Mouse (Mus musculus): ENCODE results near the gene Tfpi. TPM values are rescaled to one million over a fixed set of nuclear protein-coding genes. Genes with fewer than 3 reads are reported as not detected.
"Not testable (repeated sequence)": the region's sequence is repeated elsewhere in the genome, so short reads cannot be mapped to it uniquely, and the experiment has no call there.

Gene Tfpi
- total RNA-seq, 2 experiments from 2014 or later, result 2.3 to 6.9 TPM

DNA sequence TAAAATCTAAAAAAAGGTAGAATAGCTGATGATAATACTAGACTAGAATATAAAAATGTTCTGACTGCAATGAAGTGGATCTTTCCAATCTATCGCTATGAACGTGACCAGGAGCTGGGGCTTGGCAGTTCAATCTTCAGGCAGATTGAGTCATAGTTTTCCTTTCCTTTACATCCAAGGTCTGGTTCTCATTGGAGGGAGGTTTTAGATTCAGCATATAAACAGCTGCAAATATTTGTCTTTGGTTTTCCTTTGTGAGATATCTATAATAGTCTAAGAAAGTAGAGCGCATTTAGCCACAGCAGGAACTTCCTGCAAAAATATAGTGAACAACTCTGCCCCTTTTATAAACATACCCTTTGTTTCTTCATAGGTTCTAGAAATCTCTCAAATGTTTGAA, 73.9 kb downstream of the Tfpi start:
- ATAC-seq (replicated peaks; ENCODE audit: low FRiP score, poor library complexity, severe bottlenecking), result no peak

DNA sequence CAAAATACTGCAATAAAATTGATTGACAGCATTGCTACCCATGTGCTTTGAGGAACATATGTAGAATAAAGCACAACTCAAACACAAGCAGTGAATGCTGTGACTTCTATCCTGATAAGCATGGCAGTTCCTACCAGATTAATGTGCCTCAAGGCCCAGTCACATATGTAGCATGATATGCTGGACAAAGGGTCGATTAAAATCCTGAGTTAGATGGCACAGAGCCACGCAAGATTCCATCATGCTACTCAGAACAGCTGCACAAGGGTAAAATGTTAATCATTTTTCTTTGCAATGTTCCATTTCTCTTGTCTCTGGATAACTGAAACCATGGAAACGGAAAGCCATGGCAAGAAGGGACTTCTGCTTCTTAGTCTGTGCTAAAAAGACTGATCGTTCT, 80.0 kb downstream of the Tfpi start:
- ATAC-seq (replicated peaks; ENCODE audit: low FRiP score, poor library complexity, severe bottlenecking), result no peak

DNA sequence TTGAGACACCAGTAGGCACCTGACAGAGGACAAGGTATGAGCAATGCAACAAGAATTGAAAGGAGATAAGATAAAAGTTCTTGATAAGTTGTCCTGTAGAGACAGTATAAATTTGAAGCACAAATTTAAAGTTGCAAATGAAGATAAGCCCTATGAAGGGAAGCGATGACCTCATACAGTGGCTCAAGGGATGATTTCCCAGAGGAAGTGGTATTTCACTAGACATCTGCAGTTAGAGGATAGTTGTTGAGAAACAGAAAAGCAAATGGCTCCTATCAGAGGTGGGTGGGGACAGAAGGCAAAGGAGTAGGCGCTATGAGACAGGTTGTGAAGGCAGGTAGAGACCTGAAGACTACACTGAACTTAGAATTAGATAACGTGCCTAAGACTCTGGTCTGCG, 83.3 kb downstream of the Tfpi start:
- ATAC-seq (replicated peaks; ENCODE audit: low FRiP score, poor library complexity, severe bottlenecking), result no peak

DNA sequence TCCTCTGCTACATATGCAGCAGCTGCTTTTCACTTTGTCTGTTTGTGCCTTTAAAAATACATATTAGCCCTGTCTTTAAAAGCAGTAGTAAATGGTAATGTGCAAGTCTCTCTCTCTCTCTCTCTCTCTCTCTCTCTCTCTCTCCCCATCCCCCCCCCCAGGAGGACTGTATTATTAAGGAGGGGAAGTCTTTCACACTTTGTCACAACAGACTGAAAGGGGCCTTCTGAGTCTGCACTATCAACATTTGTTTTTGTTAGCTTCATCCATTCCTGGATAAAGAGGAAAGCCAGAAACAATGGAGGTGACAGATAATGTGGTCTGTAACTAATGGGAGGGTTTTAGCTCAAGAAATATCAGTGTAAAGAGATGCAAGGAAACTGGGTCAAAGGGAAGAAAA, 87.5 kb downstream of the Tfpi start:
- ATAC-seq (replicated peaks; ENCODE audit: low FRiP score, poor library complexity, severe bottlenecking), result no peak

DNA sequence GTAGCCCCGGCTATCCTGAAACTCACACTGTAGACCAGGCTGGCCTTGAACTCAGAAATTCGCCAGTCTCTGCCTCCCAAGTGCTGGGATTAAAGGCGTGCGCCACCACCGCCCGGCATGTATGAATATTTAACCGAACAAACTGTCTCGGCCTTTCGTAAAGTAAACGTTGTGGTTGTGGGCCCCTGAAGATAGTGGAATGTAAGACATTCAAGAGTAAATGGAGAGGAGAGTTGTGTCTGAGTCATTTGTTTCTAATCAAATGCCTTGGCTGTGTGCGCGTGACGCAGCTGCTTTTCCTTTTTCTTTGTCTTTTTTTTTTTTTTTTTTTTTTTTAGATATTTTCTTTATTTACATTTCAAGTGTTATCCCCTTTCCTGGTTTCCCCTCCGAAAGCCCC, 88.0 kb downstream of the Tfpi start:
- not testable (repeated sequence) for ATAC-seq (replicated peaks; ENCODE audit: low FRiP score, poor library complexity, severe bottlenecking)

DNA sequence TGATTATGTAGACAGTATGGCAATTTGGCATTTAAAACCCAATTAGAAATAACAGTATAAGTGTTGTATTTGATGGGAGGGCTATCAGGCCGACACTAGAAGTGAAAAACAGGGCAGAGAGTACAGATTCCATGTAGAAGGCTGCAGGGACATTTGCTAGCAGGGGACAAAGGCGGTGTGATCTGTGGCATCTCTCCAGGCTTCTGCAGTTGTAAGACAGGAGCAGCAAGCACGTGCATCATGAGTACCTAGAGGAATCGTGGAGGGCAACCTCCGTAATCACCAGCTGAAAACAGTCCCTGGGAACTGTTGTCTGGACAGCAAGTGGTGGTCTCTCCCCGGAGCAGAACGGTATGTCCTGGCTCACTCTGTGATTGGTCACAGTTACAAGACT, 88.6 kb downstream of the Tfpi start:
- no peak for ATAC-seq (replicated peaks; ENCODE audit: low FRiP score, poor library complexity, severe bottlenecking)

DNA sequence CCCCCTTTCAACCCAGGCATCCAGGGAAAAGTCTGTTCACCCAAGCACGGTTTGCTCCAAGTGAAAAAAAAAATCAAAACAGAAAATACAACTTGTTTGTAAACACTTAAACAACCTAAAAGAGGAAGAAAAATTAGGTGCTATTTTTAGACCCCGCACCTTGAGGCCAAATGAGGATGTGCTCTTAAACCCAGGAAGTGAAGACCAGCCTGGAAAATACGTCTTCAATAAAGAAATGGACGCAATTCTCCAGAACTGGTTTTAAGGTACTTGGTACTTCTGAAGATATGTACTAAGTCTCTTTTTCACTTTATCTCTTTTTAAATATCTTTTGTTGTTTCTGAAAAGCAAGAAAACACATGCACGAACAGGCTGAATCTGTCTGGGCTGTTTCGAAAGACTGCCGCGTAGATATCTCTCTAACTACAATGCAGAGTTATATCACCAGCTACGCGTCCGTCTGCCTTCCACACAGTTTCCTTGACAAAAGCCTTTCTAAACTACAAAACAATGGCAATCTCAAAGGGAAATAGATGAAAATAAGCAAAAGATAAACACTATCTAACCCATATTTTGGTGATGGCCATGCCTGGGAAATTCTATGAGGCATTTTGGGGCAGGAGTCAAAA, 89.1 kb downstream of the Tfpi start:
- no peak for ATAC-seq (replicated peaks; ENCODE audit: low FRiP score, poor library complexity, severe bottlenecking)

DNA sequence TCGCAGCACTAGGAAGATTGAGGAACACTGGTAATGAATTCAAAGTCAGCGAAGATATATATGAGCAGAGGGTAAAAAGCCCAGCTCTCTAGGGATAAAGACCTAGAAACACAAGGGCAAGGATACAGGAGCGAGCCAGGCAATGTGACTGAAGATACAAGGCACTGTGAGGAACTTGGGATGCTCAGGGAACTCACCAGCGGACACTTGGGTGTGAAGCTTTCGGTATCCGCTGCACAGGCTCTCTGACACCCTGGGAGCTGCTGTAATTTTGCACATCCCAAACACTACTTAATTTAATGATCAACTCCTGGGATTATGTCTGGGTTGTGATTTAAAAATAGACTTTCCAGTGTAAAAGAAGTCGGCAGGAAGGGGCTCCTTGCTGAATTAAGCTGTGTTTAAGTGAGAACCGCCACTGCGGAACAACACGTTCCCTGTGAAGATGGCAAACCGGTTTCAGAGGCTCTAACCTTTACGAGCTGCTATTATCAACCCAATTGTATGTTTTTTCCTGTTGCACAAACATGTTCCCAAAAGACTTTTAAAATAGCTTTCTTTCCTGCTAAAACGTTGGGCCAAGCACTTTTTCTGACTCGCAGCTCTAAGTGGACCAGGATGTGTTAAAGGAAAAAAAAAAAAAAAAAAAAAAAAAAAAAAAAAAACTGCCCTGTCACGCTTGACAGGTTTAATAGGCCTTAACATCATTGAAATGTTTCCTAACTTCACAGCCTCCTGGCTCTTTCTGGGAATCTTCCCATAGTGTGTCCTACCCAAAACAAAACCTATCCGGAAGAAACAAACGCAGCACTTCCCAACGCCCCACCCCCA, 89.8 kb downstream of the Tfpi start:
- no peak for ATAC-seq (replicated peaks; ENCODE audit: low FRiP score, poor library complexity, severe bottlenecking)

DNA sequence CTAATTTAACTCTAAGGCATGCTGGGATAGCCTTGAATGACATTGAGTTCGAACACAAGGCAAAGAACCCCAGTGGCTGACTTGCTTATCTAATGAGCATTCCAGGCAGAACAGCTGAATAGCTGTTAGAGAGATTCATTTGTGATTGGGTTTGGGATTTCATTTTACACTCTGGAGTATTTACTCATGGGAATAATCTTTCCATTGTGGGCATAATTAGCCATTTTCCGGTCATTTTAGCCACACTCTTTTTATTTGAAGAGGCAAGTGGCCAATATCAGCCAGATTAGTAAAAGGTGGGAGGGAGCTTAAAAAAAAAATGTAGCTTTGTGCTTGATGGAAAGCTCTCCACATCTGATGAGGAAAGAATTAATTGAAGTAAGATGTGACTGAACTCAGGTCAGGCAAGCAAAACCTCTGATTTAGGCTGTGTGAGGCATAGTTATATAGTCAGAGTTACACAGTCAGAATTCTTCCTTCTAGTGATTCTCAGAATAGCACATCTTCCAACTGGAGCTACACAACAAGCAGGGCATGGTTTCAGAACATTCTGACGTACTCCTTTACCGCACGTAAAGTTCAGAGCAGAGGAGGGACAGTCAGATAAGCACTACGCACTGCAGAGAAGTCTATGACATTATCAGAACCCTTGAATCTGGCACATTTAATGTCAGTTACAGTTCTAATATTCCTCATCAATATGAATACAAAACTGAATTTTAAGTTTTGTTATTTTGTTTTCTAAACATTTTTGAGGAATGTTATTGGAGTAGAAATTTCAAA, 91.5 kb downstream of the Tfpi start:
- ATAC-seq (replicated peaks; ENCODE audit: low FRiP score, poor library complexity, severe bottlenecking), result no peak

DNA sequence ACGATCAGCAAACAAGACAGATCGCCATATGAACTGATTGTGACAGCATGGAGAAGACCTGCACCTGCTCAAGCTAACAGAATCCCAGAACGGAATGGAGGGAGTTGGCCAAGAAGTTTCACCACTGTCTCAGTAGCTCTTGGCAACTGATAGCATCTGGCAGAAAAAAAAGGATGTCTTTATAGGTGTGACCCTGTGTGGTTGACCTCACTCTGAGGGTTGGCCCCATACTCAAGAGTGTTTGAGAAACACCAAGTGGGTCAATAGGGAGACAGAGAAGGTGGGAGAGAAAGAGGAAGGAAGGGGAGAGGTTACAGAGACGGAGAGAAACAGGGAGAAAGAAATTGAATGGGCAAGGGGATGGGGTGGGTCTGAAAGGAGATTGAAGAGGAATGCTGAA, 92.7 kb downstream of the Tfpi start:
- no peak for ATAC-seq (replicated peaks; ENCODE audit: low FRiP score, poor library complexity, severe bottlenecking)

Other genes with a start within 250 kb of the Tfpi start
- 10.7 and 16.7 TPM in 2 replicates for gene Calcrl, start 51.4 kb downstream of the Tfpi start, total RNA-seq (2015; ENCODE audit: low replicate concordance)
- gene Calcrl, start 51.4 kb downstream of the Tfpi start, total RNA-seq (2017; ENCODE audit: low replicate concordance), result 21.0 and 32.3 TPM in 2 replicates
- gene Ctnnd1, start 174.0 kb upstream of the Tfpi start, total RNA-seq (2015; ENCODE audit: low replicate concordance), result 8.8 and 10.0 TPM in 2 replicates
- gene Ctnnd1, start 174.0 kb upstream of the Tfpi start, total RNA-seq (2017; ENCODE audit: low replicate concordance), result 6.2 and 9.5 TPM in 2 replicates
- not detected in 2 replicates for gene Btbd18, start 182.3 kb upstream of the Tfpi start, total RNA-seq (2015; ENCODE audit: low replicate concordance)
- not detected in 2 replicates for gene Btbd18, start 182.3 kb upstream of the Tfpi start, total RNA-seq (2017; ENCODE audit: low replicate concordance)
- gene Selenoh, start 194.0 kb upstream of the Tfpi start, total RNA-seq (2015; ENCODE audit: low replicate concordance), result 42.3 and 58.3 TPM in 2 replicates
- 23.3 and 23.4 TPM in 2 replicates for gene Selenoh, start 194.0 kb upstream of the Tfpi start, total RNA-seq (2017; ENCODE audit: low replicate concordance)
- not detected in 2 replicates for gene Gm28635, start 201.3 kb upstream of the Tfpi start, total RNA-seq (2015; ENCODE audit: low replicate concordance)
- 1.8 TPM in 1 of 2 replicates, not detected in the other for gene Gm28635, start 201.3 kb upstream of the Tfpi start, total RNA-seq (2017; ENCODE audit: low replicate concordance)
- gene Med19, start 201.6 kb upstream of the Tfpi start, total RNA-seq (2015; ENCODE audit: low replicate concordance), result 14.0 and 24.7 TPM in 2 replicates
- 12.0 and 18.8 TPM in 2 replicates for gene Med19, start 201.6 kb upstream of the Tfpi start, total RNA-seq (2017; ENCODE audit: low replicate concordance)
- 17.8 and 29.0 TPM in 2 replicates for gene Tmx2, start 202.4 kb upstream of the Tfpi start, total RNA-seq (2015; ENCODE audit: low replicate concordance)
- 18.9 and 19.5 TPM in 2 replicates for gene Tmx2, start 202.4 kb upstream of the Tfpi start, total RNA-seq (2017; ENCODE audit: low replicate concordance)
- 28.4 and 29.2 TPM in 2 replicates for gene Zdhhc5, start 238.4 kb upstream of the Tfpi start, total RNA-seq (2015; ENCODE audit: low replicate concordance)
- gene Zdhhc5, start 238.4 kb upstream of the Tfpi start, total RNA-seq (2017; ENCODE audit: low replicate concordance), result 39.8 and 41.3 TPM in 2 replicates

Measured in erythroblast, adult 5-6 weeks (primary cell).